Mouse (Mus musculus) olfactory bulb, adult 2 months (tissue): ENCODE measurements around the gene Fkbp4. TPM values are rescaled to one million over a fixed set of nuclear protein-coding genes. Genes with fewer than 3 reads are reported as not detected.

Source experiments
- H3K27ac ChIP-seq: fragments of 200-500 bp; 2 replicates; pipeline ENCODE4 v1.5.1; 2012; ENCODE audit warnings: low read depth, low read length; ENCODE audit not compliant: insufficient read depth
- H3K4me1 ChIP-seq: fragments of 200-500 bp; 2 replicates; pipeline ENCODE4 v1.6.1; 2012; ENCODE audit warnings: low read length; ENCODE audit not compliant: control insufficient read depth, insufficient read depth
- H3K4me3 ChIP-seq: fragments of 200-500 bp; 2 replicates; pipeline ENCODE4 v1.5.1; 2012; ENCODE audit warnings: mild to moderate bottlenecking, low read depth, low read length, moderate library complexity; ENCODE audit not compliant: insufficient read depth
- CTCF ChIP-seq: fragments of 200-500 bp; IDR thresholded peaks from 2 replicates; pipeline ENCODE4 v1.5.1; 2012; ENCODE audit warnings: low read depth, mild to moderate bottlenecking, low read length, moderate library complexity; ENCODE audit not compliant: insufficient read depth
- POLR2A ChIP-seq: fragments of 200-500 bp; IDR thresholded peaks from 2 replicates; pipeline ENCODE4 v1.6.1; 2012; ENCODE audit warnings: mild to moderate bottlenecking, low read depth, low read length, moderate library complexity; ENCODE audit not compliant: insufficient read depth
- WGBS: fragments of 180-500 bp; shearing (Covaris S2); methylation state at CpG from one replicate; pipeline ENCODE4 v1.1.7; 2018; 5-methylcytosine and 5-hydroxymethylcytosine counted together
- polyA plus RNA-seq: library from polyadenylated mRNA; stranded (reverse); fragments of >200 nt; gene quantifications from 2 replicates; pipeline ENCODE4 v1.2.4, GENCODE M21; 2012; ENCODE audit warnings: low replicate concordance; ENCODE audit not compliant: missing spikeins, insufficient read depth, insufficient read length

The Fkbp4 gene
- polyA plus RNA-seq, 1 experiment, result not detected

GRCm38 (mm10) chr6:128438871-128439341, 429 bp upstream of the Fkbp4 start:
- WGBS, result 18% methylated on average over 18 of the region's 18 CpGs

GRCm38 (mm10) chr6:128437731-128438316, 653 bp downstream of the Fkbp4 start:
- Histone ChIP-seq H3K4me1 (peaks cover 12% of the 10 kb centered on the region), H3K27ac (peak overlapping the region; percentile 65), H3K4me3 (peak overlapping the region; percentile 95)
- no peak for TF ChIP-seq POLR2A
- no peak for TF ChIP-seq CTCF
- WGBS, result under 1% methylated on average over 49 of the region's 52 CpGs

More at GRCm38 (mm10) chr6:128438871-128439341, 429 bp upstream of the Fkbp4 start:
- Histone ChIP-seq H3K4me1 (peaks cover 12% of the 10 kb centered on the region), H3K27ac (no peak overlapping the region), H3K4me3 (peak overlapping the region; percentile 95)
- no peak for TF ChIP-seq POLR2A
- TF ChIP-seq CTCF, result no peak

- TF ChIP-seq POLR2A, result no peak
- no peak for TF ChIP-seq CTCF
- H3K4me3 ChIP-seq, result peak overlapping the region; percentile 95
- 6% methylated on average over 10 of the region's 10 CpGs for WGBS
- peaks cover 12% of the 10 kb centered on the region for H3K4me1 ChIP-seq
- H3K27ac ChIP-seq, result no peak overlapping the region
Observed at GRCm38 (mm10) chr6:128437288-128437687, 1.2 kb downstream of the Fkbp4 start.

- TF ChIP-seq POLR2A (no peak), CTCF (no peak)
- 90% methylated on average over 8 of the region's 8 CpGs for WGBS
- Histone ChIP-seq H3K27ac (no peak overlapping the region), H3K4me3 (no peak overlapping the region), H3K4me1 (peaks cover 12% of the 10 kb centered on the region)
Observed at GRCm38 (mm10) chr6:128436356-128437005, 2.0 kb downstream of the Fkbp4 start.

- TF ChIP-seq POLR2A (no peak), CTCF (no peak)
- WGBS, result 69% methylated on average over 5 of the region's 5 CpGs
- Histone ChIP-seq H3K4me1 (peaks cover 12% of the 10 kb centered on the region), H3K4me3 (no peak overlapping the region), H3K27ac (no peak overlapping the region)
Observed at GRCm38 (mm10) chr6:128435474-128435873, 3.0 kb downstream of the Fkbp4 start.

- Histone ChIP-seq H3K4me3 (no peak overlapping the region), H3K4me1 (peaks cover 8% of the 10 kb centered on the region), H3K27ac (no peak overlapping the region)
- 92% methylated on average over 13 of the region's 13 CpGs for WGBS
- TF ChIP-seq CTCF (no peak), POLR2A (no peak)
Observed at GRCm38 (mm10) chr6:128433566-128433965, 4.9 kb downstream of the Fkbp4 start.

- peaks cover 8% of the 10 kb centered on the region for H3K4me1 ChIP-seq
- H3K27ac ChIP-seq, result no peak overlapping the region
- no peak for TF ChIP-seq POLR2A
- TF ChIP-seq CTCF, result no peak
- 49% methylated on average over 13 of the region's 13 CpGs for WGBS
- no peak overlapping the region for H3K4me3 ChIP-seq
Observed at GRCm38 (mm10) chr6:128432356-128432915, 6.0 kb downstream of the Fkbp4 start.

- 84% methylated on average over 6 of the region's 6 CpGs for WGBS
- TF ChIP-seq CTCF (no peak), POLR2A (no peak)
Observed at GRCm38 (mm10) chr6:128429826-128430225, 8.7 kb downstream of the Fkbp4 start.

GRCm38 (mm10) chr6:128429300-128429699, 9.2 kb downstream of the Fkbp4 start:
- no peaks in the 10 kb centered on the region for H3K4me1 ChIP-seq
- TF ChIP-seq POLR2A (no peak), CTCF (no peak)
- H3K27ac ChIP-seq, result no peak overlapping the region
- H3K4me3 ChIP-seq, result no peak overlapping the region
- WGBS, result 96% methylated on average over 2 of the region's 2 CpGs

More at GRCm38 (mm10) chr6:128429826-128430225, 8.7 kb downstream of the Fkbp4 start:
- Histone ChIP-seq H3K27ac (no peak overlapping the region), H3K4me1 (no peaks in the 10 kb centered on the region), H3K4me3 (no peak overlapping the region)
